Mouse (Mus musculus) hindbrain, embryonic 11.5 days (tissue): ENCODE results near the gene Apob. TPM values are rescaled to one million over a fixed set of nuclear protein-coding genes. Genes with fewer than 3 reads are reported as not detected.

Experiments
- ATAC-seq: fragments of 200-750 bp; cut with Nextera tagmentation; 2 replicates; pipeline ENCODE4 v1.8.0; 2017; ENCODE audit warnings: mild to moderate bottlenecking, moderate TSS enrichment, moderate library complexity; ENCODE audit not compliant: low FRiP score
- DNase-seq: peaks from one replicate; pipeline ENCODE4 v3.0.0-alpha.2; 2015; ENCODE audit warnings: low spot score
- H3K27ac ChIP-seq: fragments of 300-500 bp; sonication (generic); 2 replicates; pipeline ENCODE4 v1.5.1; 2014; ENCODE audit warnings: mild to moderate bottlenecking, low read depth, low read length
- H3K27me3 ChIP-seq: fragments of 300-500 bp; sonication (generic); 2 replicates; pipeline ENCODE4 v1.6.1; 2014; ENCODE audit warnings: mild to moderate bottlenecking, low read length, moderate library complexity, mixed read lengths; ENCODE audit not compliant: control insufficient read depth, insufficient read depth
- H3K36me3 ChIP-seq: fragments of 300-500 bp; sonication (generic); 2 replicates; pipeline ENCODE4 v1.6.1; 2014; ENCODE audit warnings: mild to moderate bottlenecking, low read length, moderate library complexity, mixed read lengths; ENCODE audit not compliant: control insufficient read depth, insufficient read depth
- H3K4me1 ChIP-seq: fragments of 300-500 bp; sonication (generic); replicated peaks from 2 replicates; pipeline ENCODE4 v1.6.1; 2014; ENCODE audit warnings: low read length, mixed read lengths; ENCODE audit not compliant: control insufficient read depth, insufficient read depth
- H3K4me2 ChIP-seq: fragments of 300-500 bp; sonication (generic); replicated peaks from 2 replicates; pipeline ENCODE4 v1.6.1; 2014; ENCODE audit warnings: mild to moderate bottlenecking, low read depth, low read length
- H3K4me3 ChIP-seq: fragments of 300-500 bp; sonication (generic); 2 replicates; pipeline ENCODE4 v1.5.1; 2014; ENCODE audit warnings: low read depth, low read length
- H3K9ac ChIP-seq: fragments of 300-500 bp; sonication (generic); 2 replicates; pipeline ENCODE4 v1.6.1; 2014; ENCODE audit warnings: low read depth, low read length
- H3K9me3 ChIP-seq: fragments of 300-500 bp; sonication (generic); 2 replicates; pipeline ENCODE4 v1.6.1; 2016; ENCODE audit warnings: low read length; ENCODE audit not compliant: control insufficient read depth
- WGBS: fragments of 180-500 bp; shearing (Covaris S2); extraction: QIAGEN DNeasy Blood & Tissue Kit; methylation state at CpG from one replicate; pipeline ENCODE4 v1.1.7; 2014; 5-methylcytosine and 5-hydroxymethylcytosine counted together
- polyA plus RNA-seq: library from polyadenylated mRNA; unstranded; fragments of >200 nt; fragmentation: Nextera tagmentation; extraction: Ambion mirVana; gene quantifications from 2 replicates; pipeline ENCODE4 v1.2.1, GENCODE M21; 2014

Apob gene
- polyA plus RNA-seq, 1 experiment from 2014 or later = 0.12 TPM

DNA sequence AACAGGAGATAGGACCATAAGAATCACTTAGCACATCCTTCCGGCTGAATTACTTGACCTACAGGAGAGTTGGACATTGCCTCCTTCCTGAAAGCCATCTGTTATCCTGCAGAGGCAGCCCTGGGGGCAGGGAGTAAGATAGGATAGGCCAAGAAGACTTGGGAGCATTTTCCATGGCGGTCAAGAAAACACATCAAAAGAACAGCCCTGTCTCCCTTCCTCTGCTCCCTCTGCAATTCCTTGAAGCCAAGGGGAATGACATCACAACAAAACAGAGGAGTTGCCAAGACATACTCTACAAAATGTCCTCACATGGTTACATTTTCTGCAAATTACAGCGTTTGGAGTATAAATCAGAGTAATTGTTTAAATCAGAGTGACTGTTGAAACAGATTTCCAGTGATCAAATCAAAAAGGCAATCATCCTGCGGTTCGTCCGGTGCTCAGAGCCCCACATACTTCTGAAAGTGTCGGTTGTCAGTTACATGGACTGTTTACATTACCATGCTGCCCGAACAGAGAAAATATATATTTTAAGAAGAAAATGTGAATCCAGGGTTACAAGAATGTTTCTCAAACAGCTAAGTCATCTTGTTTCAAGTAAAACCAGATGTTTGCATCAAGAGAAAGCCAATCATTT is 78.7 kb downstream of the Apob start:
- no peak overlapping the region for H3K27ac ChIP-seq
- WGBS = 82% methylated on average over 8 of the region's 8 CpGs
- DNase-seq (no peak), ATAC-seq (no peak)
- H3K4me2 ChIP-seq = no peak overlapping the region
- H3K4me3 ChIP-seq = no peak overlapping the region
- no peaks in the 10 kb centered on the region for H3K36me3 ChIP-seq
- H3K9me3 ChIP-seq = no peaks in the 10 kb centered on the region
- no peaks in the 10 kb centered on the region for H3K4me1 ChIP-seq
- H3K27me3 ChIP-seq = no peaks in the 10 kb centered on the region
- H3K9ac ChIP-seq = no peak overlapping the region

DNA sequence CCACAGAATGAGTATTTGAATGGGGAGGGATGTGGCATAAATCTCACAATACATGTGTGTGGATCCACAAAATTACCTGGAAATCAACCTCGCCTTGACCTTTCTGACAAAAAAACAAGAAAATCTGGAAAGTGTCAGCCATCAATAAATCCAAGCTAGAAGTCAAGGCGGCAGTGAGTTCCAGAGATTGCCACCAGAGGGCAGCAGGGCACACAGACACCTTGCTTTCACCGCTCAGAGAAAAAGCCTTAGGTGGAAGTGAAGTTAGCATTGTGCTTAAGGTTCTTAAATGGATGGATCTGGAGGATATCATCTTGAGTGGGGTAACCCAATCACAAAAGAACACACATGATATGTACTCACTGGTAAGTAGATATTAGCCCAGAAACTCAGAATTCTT is 82.1 kb downstream of the Apob start:
- Histone ChIP-seq H3K4me3 (no peak overlapping the region), H3K9ac (no peak overlapping the region), H3K27me3 (no peaks in the 10 kb centered on the region), H3K36me3 (no peaks in the 10 kb centered on the region), H3K27ac (no peak overlapping the region), H3K9me3 (no peaks in the 10 kb centered on the region), H3K4me1 (no peaks in the 10 kb centered on the region), H3K4me2 (no peak overlapping the region)
- 17% methylated on average over 3 of the region's 3 CpGs for WGBS
- DNase-seq (peak; percentile 80), ATAC-seq (no peak)

DNA sequence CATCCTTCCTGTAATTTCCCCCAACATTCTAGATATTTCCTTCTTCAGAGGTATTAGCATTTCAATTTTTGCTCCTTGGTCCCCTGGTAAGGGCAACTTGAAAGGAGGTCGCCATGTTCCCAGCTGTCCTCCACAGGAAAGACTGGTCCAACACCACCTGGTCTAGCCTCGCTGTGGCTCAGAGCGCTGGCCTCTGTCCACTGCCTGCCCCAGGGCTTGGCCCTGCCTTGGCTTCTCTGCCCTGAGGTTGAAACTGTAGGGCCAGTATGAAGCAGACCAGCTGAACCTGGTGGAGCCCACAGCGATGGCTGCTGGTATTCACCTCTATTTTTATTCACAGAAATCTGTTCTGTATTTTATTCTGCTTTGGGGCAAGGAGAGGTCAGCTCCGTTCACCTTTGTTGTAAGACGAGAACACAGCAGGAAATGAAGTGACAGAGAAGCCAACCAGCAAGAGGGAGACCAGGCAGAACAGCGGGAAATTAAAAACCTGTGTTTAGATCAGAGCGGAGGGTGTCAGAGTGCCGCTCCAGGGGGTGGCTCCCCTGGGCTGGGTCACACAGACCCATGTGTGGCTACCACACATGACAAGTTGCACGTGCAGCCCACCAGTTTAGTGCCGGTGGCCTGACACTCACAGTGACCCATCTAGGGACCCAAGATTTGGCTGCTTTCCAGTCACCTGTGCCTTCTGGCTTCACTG is 86.1 kb downstream of the Apob start:
- H3K9ac ChIP-seq = no peak overlapping the region
- 53% methylated on average over 11 of the region's 11 CpGs for WGBS
- no peaks in the 10 kb centered on the region for H3K9me3 ChIP-seq
- no peak overlapping the region for H3K4me2 ChIP-seq
- H3K27ac ChIP-seq = no peak overlapping the region
- no peak for DNase-seq
- H3K27me3 ChIP-seq = no peaks in the 10 kb centered on the region
- no peaks in the 10 kb centered on the region for H3K4me1 ChIP-seq
- no peak for ATAC-seq
- H3K36me3 ChIP-seq = no peaks in the 10 kb centered on the region
- H3K4me3 ChIP-seq = no peak overlapping the region

Other genes starting within 250 kb of the Apob start
- 69.0 and 82.3 TPM in 2 replicates for gene Ldah, start 230.5 kb downstream of the Apob start, polyA plus RNA-seq